8 mouse cellular contexts compared by ENCODE assay signal in genomic region chr13:36734731-36735571, GRCm38 (mm10). TPM values are rescaled to one million over a fixed set of nuclear protein-coding genes. Genes with fewer than 3 reads are reported as not detected.
DNase-seq lines count a peak whose midpoint lies in the region; ATAC-seq and TF ChIP-seq lines count a peak whose summit lies in the region.

Gene Nrn1 (minus strand): TSS chr13:36735131.

- H3K36me3 ChIP-seq in liver, adult 2 months (ENCODE audit: control insufficient read depth, insufficient read depth, low read length) = no peaks in the 10 kb centered on the region
- no peaks in the 10 kb centered on the region for H3K36me3 ChIP-seq in embryonic facial prominence, embryonic 15.5 days
- no peaks in the 10 kb centered on the region for H3K36me3 ChIP-seq in intestine, embryonic 15.5 days
- no peaks in the 10 kb centered on the region for H3K36me3 ChIP-seq in liver, embryonic 16.5 days (ENCODE audit: control insufficient read depth, insufficient read depth)
- H3K36me3 ChIP-seq in stomach, embryonic 14.5 days (ENCODE audit: control insufficient read depth, insufficient read depth, low read length) = no peaks in the 10 kb centered on the region

- TF ChIP-seq CTCF in liver, adult 2 months (IDR thresholded peaks at IDR 0.05; ENCODE audit: low read depth, low read length) = no peak
- TF ChIP-seq CTCF in bone marrow macrophage, adult 2 months (IDR thresholded peaks at IDR 0.05; ENCODE audit: low read depth, low read length) = no peak

- H3K79me2 ChIP-seq in liver, adult 2 months (ENCODE audit: control insufficient read depth, insufficient read depth, low read length) = peaks cover 6% of the 10 kb centered on the region

- H3K4me2 ChIP-seq in embryonic facial prominence, embryonic 15.5 days (replicated peaks) = peak within 1 kb of the TSS; percentile 81
- H3K4me2 ChIP-seq in intestine, embryonic 15.5 days (replicated peaks) = peak within 1 kb of the TSS; percentile 89
- H3K4me2 ChIP-seq in liver, embryonic 16.5 days (ENCODE audit: low read depth, low read length) = peak within 1 kb of the TSS; percentile 51
- peak within 1 kb of the TSS; percentile 62 for H3K4me2 ChIP-seq in stomach, embryonic 14.5 days (replicated peaks; ENCODE audit: low read depth, low read length)

- H3K9ac ChIP-seq in liver, adult 2 months (ENCODE audit: low read depth, low read length) = peak within 1 kb of the TSS; percentile 92
- 0 out of 2 replicates have a peak within 1 kb of the TSS, but pooled peaks have one; percentile 12 for H3K9ac ChIP-seq in embryonic facial prominence, embryonic 15.5 days
- H3K9ac ChIP-seq in intestine, embryonic 15.5 days = peak within 1 kb of the TSS; percentile 50
- peak within 1 kb of the TSS; percentile 32 for H3K9ac ChIP-seq in liver, embryonic 16.5 days (ENCODE audit: low read depth, low read length)
- H3K9ac ChIP-seq in stomach, embryonic 14.5 days (replicated peaks; ENCODE audit: low read depth, low read length) = no peak within 1 kb of the TSS

- peaks cover 5% of the 10 kb centered on the region for H3K4me1 ChIP-seq in liver, adult 2 months (ENCODE audit: control insufficient read depth, insufficient read depth, low read length)
- peaks cover 8% of the 10 kb centered on the region; the same call in 1 of the 2 replicates for H3K4me1 ChIP-seq in bone marrow macrophage, adult 2 months (ENCODE audit: control insufficient read depth, insufficient read depth, low read length)
- H3K4me1 ChIP-seq in embryonic facial prominence, embryonic 15.5 days = peaks cover 43% of the 10 kb centered on the region
- peaks cover 18% of the 10 kb centered on the region for H3K4me1 ChIP-seq in intestine, embryonic 15.5 days (replicated peaks)
- no peaks in the 10 kb centered on the region; the same call in 1 of the 2 replicates for H3K4me1 ChIP-seq in liver, embryonic 16.5 days (ENCODE audit: control insufficient read depth, low read depth, low read length)
- H3K4me1 ChIP-seq in stomach, embryonic 14.5 days (ENCODE audit: control insufficient read depth, insufficient read depth, low read length) = peaks cover 13% of the 10 kb centered on the region; the same call in 1 of the 2 replicates

- DNase-seq in liver, adult 2 months (ENCODE audit: extremely low read depth, low read depth, low spot score) = peak; percentile 49
- DNase-seq in liver = no peak

- H3K4me3 ChIP-seq in liver, adult 2 months (ENCODE audit: insufficient read depth, low read depth, low read length) = peak within 1 kb of the TSS; percentile 96
- peak within 1 kb of the TSS; percentile 58 for H3K4me3 ChIP-seq in bone marrow macrophage, adult 2 months (ENCODE audit: insufficient read depth, low read length)
- H3K4me3 ChIP-seq in embryonic facial prominence, embryonic 15.5 days (replicated peaks) = peak within 1 kb of the TSS; percentile 46
- H3K4me3 ChIP-seq in intestine, embryonic 15.5 days (replicated peaks) = peak within 1 kb of the TSS; percentile 47
- H3K4me3 ChIP-seq in liver, embryonic 16.5 days (ENCODE audit: low read depth, low read length) = peak within 1 kb of the TSS; percentile 39
- H3K4me3 ChIP-seq in stomach, embryonic 14.5 days (ENCODE audit: low read depth, low read length) = peak within 1 kb of the TSS; percentile 37

- H3K27me3 ChIP-seq in liver, adult 2 months (ENCODE audit: control insufficient read depth, insufficient read depth, low read length) = no peaks in the 10 kb centered on the region
- H3K27me3 ChIP-seq in embryonic facial prominence, embryonic 15.5 days = peaks cover 68% of the 10 kb centered on the region
- H3K27me3 ChIP-seq in intestine, embryonic 15.5 days (replicated peaks) = peaks cover 29% of the 10 kb centered on the region
- peaks cover 64% of the 10 kb centered on the region for H3K27me3 ChIP-seq in liver, embryonic 16.5 days (ENCODE audit: control insufficient read depth, insufficient read depth, low read depth, low read length)
- H3K27me3 ChIP-seq in stomach, embryonic 14.5 days (ENCODE audit: control insufficient read depth, insufficient read depth, low read length) = peaks cover 25% of the 10 kb centered on the region

- ATAC-seq in embryonic facial prominence, embryonic 15.5 days (ENCODE audit: insufficient number of reproducible peaks, low FRiP score, low TSS enrichment, low read depth) = no peak
- peak; percentile 16 for ATAC-seq in intestine, embryonic 15.5 days
- peak; percentile 22; the same call in 1 of the 2 replicates for ATAC-seq in liver, embryonic 16.5 days (ENCODE audit: low read depth)
- no peak for ATAC-seq in stomach, embryonic 14.5 days (ENCODE audit: insufficient number of reproducible peaks, insufficient read depth, low FRiP score, low read depth)
- no peak for ATAC-seq in erythroid progenitor cell, adult 5-6 weeks (replicated peaks; ENCODE audit: low FRiP score, poor library complexity, severe bottlenecking)

- WGBS in liver, adult 2 months = 2% methylated on average over 50 of the region's 50 CpGs
- WGBS in embryonic facial prominence, embryonic 15.5 days = under 1% methylated on average over 50 of the region's 50 CpGs
- WGBS in intestine, embryonic 15.5 days = under 1% methylated on average over 50 of the region's 50 CpGs
- WGBS in liver, embryonic 16.5 days (ENCODE audit: insufficient replicate concordance) = 1% methylated on average over 50 of the region's 50 CpGs
- under 1% methylated on average over 50 of the region's 50 CpGs for WGBS in stomach, embryonic 14.5 days

- H3K27ac ChIP-seq in liver, adult 2 months (replicated peaks; ENCODE audit: insufficient read depth, low read depth, low read length) = peak within 1 kb of the TSS; percentile 90
- no peak within 1 kb of the TSS for H3K27ac ChIP-seq in bone marrow macrophage, adult 2 months (ENCODE audit: insufficient read depth, low read depth, low read length)
- H3K27ac ChIP-seq in embryonic facial prominence, embryonic 15.5 days (replicated peaks) = no peak within 1 kb of the TSS
- peak within 1 kb of the TSS; percentile 83 for H3K27ac ChIP-seq in intestine, embryonic 15.5 days
- H3K27ac ChIP-seq in liver, embryonic 16.5 days (ENCODE audit: low read length) = peak within 1 kb of the TSS; percentile 36
- no peak within 1 kb of the TSS for H3K27ac ChIP-seq in stomach, embryonic 14.5 days (ENCODE audit: low read length)

- peak; percentile 52; the same call in 1 of the 2 replicates for TF ChIP-seq POLR2A in liver, adult 2 months (IDR thresholded peaks at IDR 0.05; ENCODE audit: extremely low read depth, insufficient read depth, low read length)
- no peak for TF ChIP-seq POLR2A in bone marrow macrophage, adult 2 months (IDR thresholded peaks at IDR 0.05; ENCODE audit: borderline replicate concordance, low read depth, low read length)

- H3K9me3 ChIP-seq in embryonic facial prominence, embryonic 15.5 days (replicated peaks) = no peaks in the 10 kb centered on the region
- no peaks in the 10 kb centered on the region for H3K9me3 ChIP-seq in intestine, embryonic 15.5 days
- H3K9me3 ChIP-seq in liver, embryonic 16.5 days (replicated peaks; ENCODE audit: control insufficient read depth, low read length) = no peaks in the 10 kb centered on the region
- no peaks in the 10 kb centered on the region for H3K9me3 ChIP-seq in stomach, embryonic 14.5 days (ENCODE audit: control insufficient read depth, low read depth, low read length)

RNA-seq across cellular contexts. Expression of gene Nrn1, which starts in this region (rescaled TPM):
- 219 and 292 TPM in 2 replicates for total RNA-seq in liver, adult 2 months (2014; rRNA removed)
- 213 and 233 TPM in 2 replicates for polyA plus RNA-seq in liver, adult 2 months (2012; rRNA removed)
- polyA plus RNA-seq in bone marrow macrophage, adult 2 months (2012; ENCODE audit: insufficient read depth, insufficient read length, missing spikeins) = not detected in 2 replicates
- 6.5 and 8.5 TPM in 2 replicates for polyA plus RNA-seq in embryonic facial prominence, embryonic 15.5 days (2015; fragmentation: Nextera tagmentation; extraction: Ambion mirVana)
- polyA plus RNA-seq in intestine, embryonic 15.5 days (2015; fragmentation: Nextera tagmentation; extraction: Ambion mirVana) = 49.6 and 55.1 TPM in 2 replicates
- polyA plus RNA-seq in liver, embryonic 16.5 days (2015; fragmentation: Nextera tagmentation; extraction: Ambion mirVana) = 51.8 and 59.6 TPM in 2 replicates
- 1.8 and 1.9 TPM in 2 replicates for polyA plus RNA-seq in stomach, embryonic 14.5 days (2014; fragmentation: Nextera tagmentation; extraction: Ambion mirVana)
- not detected in 2 replicates for total RNA-seq in erythroid progenitor cell, adult 5-6 weeks (2015; ENCODE audit: low replicate concordance)
- total RNA-seq in erythroid progenitor cell, adult 5-6 weeks (2017; ENCODE audit: low replicate concordance) = not detected in 2 replicates

Comparison
In these comparisons a context has a peak if more than half of its experiments do, and no peak if none do; other contexts are left out.
1. RNA of gene Nrn1 (total RNA-seq): 219 to 292 TPM in liver, adult 2 months; not detected in erythroid progenitor cell, adult 5-6 weeks; every median in the first group is over 100 times any median in the second.
2. H3K27ac ChIP-seq: peak in liver, adult 2 months (single experiment), intestine, embryonic 15.5 days (single experiment) and liver, embryonic 16.5 days (single experiment); none in bone marrow macrophage, adult 2 months (single experiment), embryonic facial prominence, embryonic 15.5 days (single experiment) and stomach, embryonic 14.5 days (single experiment).
3. H3K4me3 ChIP-seq: peak in every context shown above with its lines; median percentile 96 in liver, adult 2 months; 58 in bone marrow macrophage, adult 2 months; 47 in intestine, embryonic 15.5 days; 46 in embryonic facial prominence, embryonic 15.5 days; 39 in liver, embryonic 16.5 days; 37 in stomach, embryonic 14.5 days.
4. ATAC-seq: peak in intestine, embryonic 15.5 days (single experiment) and liver, embryonic 16.5 days (single experiment); none in embryonic facial prominence, embryonic 15.5 days (single experiment), stomach, embryonic 14.5 days (single experiment) and erythroid progenitor cell, adult 5-6 weeks (single experiment).
5. Peak in every context shown above with its lines, with median percentiles within 50 percentile points of each other: H3K4me2 ChIP-seq.